Mouse (Mus musculus) CH12.LX (cell line): ENCODE results near the gene Cd38.

Experiments
- CHD2 ChIP-seq: IDR thresholded peaks from 2 replicates; pipeline ENCODE4 v1.6.1; 2011; ENCODE audit warnings: low read length, improper control_type of control experiment
- CTCF ChIP-seq, 2 experiments: IDR thresholded peaks in 1 of 2; conservative IDR thresholded peaks in 1 of 2; 2 replicates each; pipeline ENCODE4 v1.5.1; 2011 to 2012; ENCODE audit warnings: low read depth in 2 of 2, low read length in 2 of 2, improper control_type of control experiment in 1 of 2, inconsistent platforms in 1 of 2, mild to moderate bottlenecking in 1 of 2, moderate library complexity in 1 of 2
- MAFK ChIP-seq: IDR thresholded peaks from 2 replicates; pipeline ENCODE4 v1.6.1; 2011; ENCODE audit warnings: low read length, improper control_type of control experiment; ENCODE audit not compliant: insufficient replicate concordance
- MAX ChIP-seq: IDR thresholded peaks from 2 replicates; pipeline ENCODE4 v1.6.1; 2011; ENCODE audit warnings: low read length, improper control_type of control experiment
- MAZ ChIP-seq: IDR thresholded peaks from 2 replicates; pipeline ENCODE4 v1.6.1; 2012; ENCODE audit warnings: low read depth, mild to moderate bottlenecking, inconsistent platforms, low read length, improper control_type of control experiment, moderate library complexity
- MYC ChIP-seq: IDR thresholded peaks from 2 replicates; pipeline ENCODE4 v1.6.1; 2011; ENCODE audit warnings: low read depth, mild to moderate bottlenecking, improper control_type of control experiment, low read length
- POLR2A ChIP-seq: IDR thresholded peaks from 2 replicates; pipeline ENCODE4 v1.6.1; 2011; ENCODE audit warnings: low read depth, mild to moderate bottlenecking, improper control_type of control experiment, low read length

GRCm38 (mm10) chr5:43927729-43928128 is 59.4 kb downstream of the Cd38 start:
- no peak for TF ChIP-seq MYC
- TF ChIP-seq MAZ, result no peak
- no peak for TF ChIP-seq CTCF (conservative IDR thresholded peaks at IDR 0.05 in 1 of 2, IDR thresholded peaks at IDR 0.05 in 1 of 2; ENCODE audit: low read depth in 2 of 2, low read length in 2 of 2)
- no peak for TF ChIP-seq POLR2A
- TF ChIP-seq MAX, result no peak
- no peak for TF ChIP-seq MAFK
- TF ChIP-seq CHD2, result no peak
